Mouse (Mus musculus): ENCODE data around the gene Arpp21.
"Not testable (repeated sequence)": the region's sequence is repeated elsewhere in the genome, so short reads cannot be mapped to it uniquely, and the experiment has no call there.

Gene Arpp21

DNA sequence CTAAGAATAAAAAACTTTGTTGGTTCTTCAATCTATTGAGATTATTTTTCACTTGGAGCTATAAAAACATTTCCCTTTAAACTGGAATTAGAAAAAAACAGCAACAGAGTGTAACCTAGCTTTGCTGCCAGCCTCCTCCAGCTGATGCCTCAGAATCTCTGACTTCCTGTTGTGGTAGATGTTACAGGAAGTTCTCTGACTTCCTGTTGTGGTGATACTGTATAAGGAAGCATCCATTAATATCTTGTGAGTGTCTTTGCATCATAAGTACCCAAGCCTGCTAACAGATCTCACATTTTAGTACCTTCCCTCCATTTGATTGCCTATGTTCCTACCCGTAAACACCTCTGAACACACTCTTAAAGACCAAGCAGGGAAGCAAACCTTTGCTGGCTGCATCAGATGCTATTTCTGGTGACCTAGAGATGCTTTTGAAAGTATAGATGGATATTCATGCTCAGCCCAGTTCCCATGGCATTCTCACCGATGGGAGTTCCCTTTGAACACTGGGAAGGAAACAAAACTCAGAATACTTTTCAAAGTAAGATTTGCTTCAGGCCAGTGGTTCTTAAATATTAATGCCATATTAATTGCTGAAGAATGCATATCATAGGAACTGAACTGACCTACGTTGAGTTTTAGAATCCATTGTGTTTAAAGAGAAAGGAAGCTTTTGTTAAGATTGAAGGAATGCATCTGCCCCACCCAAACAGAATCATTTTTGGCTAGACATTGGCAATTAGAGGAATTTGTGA is 134.7 kb downstream of the Arpp21 start:
- no peak for DNase-seq

DNA sequence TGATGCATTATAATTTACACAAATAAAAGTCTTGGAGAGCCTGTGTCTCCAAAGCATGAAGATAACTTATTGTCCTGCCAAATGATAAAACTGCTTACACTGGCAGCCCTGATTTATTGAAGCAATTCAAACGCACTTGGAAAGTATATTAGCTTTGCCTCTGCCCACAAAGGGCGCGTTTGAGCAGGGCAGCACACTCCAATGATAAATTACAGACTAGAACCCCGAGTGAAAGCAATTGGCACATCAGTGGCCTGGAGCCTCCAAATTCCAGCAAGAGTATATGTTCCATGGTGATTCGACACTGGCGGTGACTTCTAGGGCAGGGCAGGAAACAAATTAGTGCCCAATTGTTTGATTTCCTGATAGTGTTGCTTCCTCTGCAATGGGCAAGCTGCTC is 137.5 kb downstream of the Arpp21 start:
- no peak for DNase-seq

DNA sequence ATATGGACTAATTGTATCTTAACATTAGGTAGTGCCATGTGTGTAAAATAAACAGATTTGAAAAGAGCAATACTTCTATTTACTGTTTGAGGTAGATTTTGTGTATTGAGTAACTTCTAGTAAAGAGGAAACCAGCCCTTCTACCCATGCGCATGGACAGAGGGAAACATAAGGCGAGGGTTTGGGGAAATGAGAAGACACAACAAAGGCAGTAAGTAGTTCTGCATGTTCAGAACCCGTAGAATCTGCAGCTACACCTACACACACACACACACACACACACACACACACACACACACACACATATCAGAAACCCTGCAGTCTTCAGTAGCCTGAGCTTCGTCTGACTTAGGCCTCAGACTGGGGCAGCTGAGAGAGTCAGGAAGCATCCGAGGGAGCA is 140.0 kb downstream of the Arpp21 start:
- no peak for DNase-seq

DNA sequence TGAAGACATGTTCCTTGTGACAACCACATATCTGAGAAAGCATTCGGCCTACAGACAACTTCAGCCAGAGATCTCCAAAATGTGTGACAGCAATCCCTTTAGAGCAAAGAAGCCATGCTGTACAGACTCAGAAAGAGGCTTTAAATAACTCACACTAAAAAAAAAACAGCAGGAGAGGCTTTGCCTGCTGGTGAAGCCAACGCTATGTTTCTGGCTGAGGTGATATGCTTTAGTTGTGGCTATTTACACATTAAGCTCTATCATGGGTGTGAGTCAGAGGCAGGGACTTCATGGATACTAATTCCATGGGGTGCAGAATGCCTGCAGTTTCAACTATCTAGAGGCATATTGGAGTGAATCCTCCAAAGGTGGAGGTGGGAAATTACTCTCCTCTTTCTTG is 140.5 kb downstream of the Arpp21 start:
- no peak for DNase-seq

DNA sequence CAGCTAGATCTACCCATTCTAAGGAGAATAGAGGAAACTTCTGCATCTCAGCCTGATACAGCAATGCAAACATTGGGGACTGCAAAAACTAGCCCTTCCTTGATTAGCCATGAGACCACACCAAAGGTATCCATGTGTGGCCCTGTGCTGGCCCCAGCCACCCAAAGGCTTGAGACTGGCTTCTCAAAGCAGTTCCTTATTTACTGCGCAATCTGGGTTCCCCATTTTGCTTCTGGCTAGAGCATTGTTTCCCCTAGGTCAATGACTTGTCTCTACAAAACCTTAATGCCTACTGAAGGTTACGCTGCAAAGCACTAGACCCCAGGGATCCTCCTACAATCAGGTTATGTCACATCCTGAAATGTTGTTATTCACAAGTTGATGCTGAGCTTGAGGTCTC is 156.8 kb downstream of the Arpp21 start:
- no peak for DNase-seq

DNA sequence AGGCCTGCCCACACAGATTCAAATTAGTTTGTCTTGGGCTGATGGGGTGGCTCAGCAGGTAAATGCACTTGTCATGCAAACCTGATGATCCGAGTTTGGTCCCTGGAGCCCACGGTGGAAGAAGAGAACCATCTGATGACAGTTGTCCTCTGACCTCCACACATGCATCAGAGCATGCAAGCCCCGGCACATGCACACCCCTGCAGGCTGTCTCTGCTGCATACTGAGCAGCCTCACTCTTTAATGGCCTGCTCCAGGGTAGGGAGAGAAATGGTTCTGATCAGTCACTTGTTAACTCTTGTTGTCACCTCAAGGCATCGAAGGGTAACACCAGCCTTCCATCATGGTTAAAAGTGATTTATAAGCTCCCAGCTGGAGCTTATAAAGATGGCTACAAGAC is 157.3 kb downstream of the Arpp21 start:
- DNase-seq, result no peak

DNA sequence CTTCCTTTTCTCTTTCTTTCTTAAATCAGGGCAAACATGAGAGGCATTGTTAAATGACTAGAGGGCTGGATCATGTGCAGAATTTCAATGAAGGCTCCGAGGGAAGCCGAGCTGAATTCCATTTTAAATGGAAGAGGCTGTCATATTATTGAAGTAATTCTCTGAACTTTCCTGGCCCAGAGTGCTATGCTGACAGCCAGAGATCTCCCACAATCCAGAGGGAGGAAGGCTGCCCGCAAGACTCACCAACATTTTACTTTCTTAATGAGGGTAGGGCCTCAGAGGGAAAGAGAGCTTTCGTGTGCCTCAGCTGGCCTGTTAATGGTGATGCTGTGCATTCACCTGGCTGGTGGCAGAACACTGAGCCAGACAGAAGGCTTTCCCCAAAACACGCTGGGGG is 160.5 kb downstream of the Arpp21 start:
- no peak for DNase-seq

DNA sequence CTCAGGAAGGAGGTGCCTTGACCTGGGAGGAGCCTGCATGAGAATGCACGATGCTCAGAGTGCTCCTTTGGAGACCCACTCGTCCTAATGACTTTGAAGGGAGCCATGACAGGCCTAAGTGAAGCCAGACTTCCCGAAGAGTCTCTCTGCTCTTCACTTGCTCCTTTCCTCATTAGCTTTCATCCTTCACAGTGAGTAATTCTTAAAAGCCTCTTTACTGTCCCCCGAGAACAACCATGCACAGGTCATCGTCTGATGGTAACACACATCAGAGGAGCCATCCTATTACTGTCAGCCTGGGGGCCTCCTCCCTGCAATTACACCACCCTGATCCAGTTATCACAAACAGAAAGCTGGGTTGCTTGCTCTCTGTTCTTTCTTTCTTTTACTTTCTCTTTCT is 160.9 kb downstream of the Arpp21 start:
- DNase-seq, result no peak

DNA sequence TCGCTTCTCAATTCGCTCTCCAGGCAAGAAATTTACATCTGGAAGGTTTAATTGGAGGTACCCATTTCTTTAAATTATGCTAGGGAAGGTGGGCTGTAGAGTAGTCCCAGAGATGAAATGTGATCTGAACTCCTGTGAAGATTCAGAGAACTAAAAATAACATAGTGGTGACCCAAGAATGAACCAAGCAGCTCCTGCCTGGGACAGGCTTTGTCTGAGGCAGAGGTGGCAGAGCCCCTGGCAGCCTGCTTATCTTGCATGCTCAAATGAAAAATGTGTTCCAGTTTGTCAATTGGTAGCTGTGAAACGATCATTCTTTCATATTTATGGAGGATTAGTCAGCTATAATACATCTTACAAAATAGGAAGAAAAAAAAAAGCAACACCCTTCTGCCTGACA is 164.4 kb downstream of the Arpp21 start:
- no peak for DNase-seq

DNA sequence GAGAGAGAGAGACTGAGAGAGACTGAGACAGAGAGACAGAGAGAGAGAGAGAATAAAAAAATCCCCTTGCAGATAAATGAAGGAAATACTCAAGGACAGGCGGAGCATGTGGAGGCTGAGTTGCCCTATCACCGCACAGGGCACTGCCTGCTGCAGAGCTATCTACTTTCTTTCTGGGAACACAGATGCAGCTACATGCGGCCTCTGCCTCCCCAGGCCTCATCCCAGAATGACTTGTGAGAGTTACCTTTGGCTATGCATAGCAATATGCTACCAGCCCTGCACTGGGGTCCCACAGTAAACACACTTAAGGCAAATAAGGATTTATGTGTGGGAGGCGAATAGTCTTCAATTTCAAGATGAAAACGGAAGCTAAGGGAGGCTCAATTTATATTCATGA is 164.8 kb downstream of the Arpp21 start:
- no peak for DNase-seq

DNA sequence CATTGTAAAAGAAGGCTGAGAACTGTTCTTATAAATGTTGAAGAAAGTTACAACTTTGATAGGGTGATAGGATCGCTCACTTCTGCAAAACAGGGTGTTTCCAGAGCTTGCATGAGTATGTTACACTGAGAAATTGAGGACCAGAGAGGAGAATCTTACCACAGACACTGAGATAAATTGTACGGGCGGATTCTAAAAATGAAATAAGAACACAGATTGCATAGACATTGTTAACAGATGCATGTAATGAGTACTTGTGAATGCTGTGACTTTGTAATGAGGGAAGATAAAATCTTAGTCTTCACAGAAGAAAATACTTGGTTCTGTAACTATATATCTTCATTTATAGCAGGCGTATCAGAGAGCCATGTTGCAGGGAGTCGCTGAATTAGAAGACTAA is 167.5 kb downstream of the Arpp21 start:
- no peak for DNase-seq

DNA sequence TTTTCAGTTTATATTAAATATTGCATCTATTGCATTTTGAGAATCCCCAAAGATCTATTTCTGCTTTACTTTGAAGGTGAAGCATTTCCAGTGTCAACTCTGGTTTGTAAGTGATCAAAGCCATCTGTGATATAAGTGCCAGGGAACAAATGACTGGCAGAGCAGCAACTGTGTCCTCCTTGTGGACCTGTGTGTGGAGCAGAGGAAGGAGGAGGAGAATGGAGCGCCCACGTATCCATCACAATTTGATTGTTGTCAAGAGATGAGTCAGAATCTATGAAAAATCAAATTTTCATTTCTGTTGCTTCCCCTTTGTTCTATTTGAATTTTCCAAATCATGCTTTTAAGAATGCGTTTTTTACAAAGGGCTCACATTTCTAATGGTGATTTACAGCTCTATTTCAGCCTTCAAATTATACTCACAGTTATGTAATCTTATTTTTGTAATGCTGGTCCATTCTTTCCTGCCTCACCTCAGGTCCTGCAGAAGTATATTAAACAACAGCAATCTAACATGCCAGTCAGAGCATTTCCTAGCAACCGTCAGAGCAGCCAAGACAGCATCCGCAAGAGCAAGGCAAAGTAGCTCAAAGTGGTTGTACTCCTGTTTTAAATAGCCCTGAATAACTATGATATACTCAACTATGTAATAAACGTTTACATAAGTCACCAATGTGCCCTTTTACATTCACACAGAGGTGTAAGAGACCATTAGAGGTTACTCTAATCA is 174.9 kb downstream of the Arpp21 start:
- DNase-seq, result no peak

DNA sequence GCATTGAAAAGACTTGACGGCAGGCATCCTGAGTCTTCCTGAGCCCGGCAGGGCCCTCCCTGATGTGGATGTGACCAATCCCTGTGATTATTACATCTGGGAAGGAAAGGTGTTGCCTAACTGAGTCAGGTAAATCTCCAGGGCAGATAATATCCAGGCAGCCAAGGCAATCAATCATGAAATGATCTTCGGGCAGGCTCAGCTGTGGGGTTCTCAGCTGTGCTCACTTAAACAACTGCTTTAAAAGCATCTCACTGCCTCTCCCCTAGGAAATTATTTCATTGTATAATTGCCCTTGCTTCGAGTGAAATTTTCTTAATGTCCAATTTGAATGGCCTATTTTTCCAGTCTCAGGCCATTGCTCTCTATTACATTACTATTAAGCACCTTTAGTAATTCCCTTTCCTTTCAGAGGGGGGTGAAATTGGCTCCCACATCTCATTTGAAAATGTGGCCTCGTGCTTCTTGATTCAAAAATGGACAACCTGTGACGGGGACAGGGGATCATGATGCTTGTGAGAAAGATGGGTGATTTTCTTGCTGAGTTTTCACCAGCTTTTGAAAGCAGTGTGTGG is 180.8 kb downstream of the Arpp21 start:
- no peak for DNase-seq

DNA sequence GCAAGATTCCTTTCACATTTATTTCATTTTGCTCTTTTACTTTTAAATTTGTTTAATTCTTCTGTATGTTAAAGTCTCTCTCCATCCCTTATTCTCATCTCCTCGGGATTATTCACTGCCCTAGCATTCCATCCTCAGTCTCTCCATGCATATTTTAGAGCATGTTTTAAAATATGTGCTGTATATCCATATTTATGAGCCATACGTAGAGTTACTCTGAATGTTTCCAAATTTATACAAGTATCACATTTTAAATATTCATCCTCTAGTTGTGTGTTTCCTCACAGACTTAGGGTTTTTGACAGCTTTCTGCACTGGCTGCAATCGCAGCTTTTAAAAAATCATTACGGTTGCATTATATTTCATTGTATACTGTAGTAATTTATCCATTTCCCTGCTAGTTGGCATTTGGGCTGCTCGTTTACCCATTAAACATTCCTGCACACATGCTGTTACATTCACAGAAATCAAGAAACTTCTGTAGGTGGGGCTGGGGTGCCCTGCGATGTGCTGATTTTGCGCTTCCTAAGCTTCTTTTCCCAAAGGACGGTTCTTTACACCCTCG is 187.8 kb downstream of the Arpp21 start:
- DNase-seq, result no peak

DNA sequence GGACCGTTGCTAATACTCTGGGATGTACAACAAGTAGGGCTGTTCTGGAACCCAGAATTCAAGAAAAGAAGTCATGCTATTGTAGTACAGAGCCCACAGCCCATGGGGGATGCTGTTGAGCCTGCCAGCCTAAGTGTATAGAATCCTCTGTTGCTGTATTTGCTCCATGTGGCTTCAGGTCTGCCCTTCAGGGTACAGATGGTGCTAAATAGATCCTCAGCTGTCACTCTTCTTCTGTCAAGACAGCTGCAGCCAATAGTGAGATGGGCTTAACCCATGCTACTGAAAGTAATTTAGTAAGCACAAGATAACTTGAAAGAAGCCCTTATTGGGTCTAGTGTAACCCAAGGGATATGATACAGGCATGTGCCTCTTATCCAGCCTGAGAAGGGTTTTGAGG is 195.2 kb downstream of the Arpp21 start:
- no peak for DNase-seq

DNA sequence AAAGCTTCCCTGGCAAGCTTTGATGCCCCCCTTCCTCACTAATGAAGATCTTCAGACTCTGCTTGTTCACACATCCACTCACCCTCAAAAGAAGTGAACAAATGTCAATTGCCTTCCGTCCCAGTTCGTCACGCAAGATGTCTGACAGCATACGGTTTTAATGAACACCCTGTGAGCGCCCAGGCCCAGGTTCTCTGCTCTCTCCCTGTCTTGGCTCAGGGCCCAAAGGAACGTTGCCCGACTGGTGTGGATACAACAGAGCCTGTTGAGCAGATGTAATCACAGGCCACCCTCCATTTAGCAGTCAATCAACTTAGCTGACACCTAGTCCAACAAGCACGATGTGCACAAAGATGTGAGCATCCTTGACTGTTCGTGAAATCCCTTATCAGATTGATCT is 198.0 kb downstream of the Arpp21 start:
- DNase-seq, result no peak

DNA sequence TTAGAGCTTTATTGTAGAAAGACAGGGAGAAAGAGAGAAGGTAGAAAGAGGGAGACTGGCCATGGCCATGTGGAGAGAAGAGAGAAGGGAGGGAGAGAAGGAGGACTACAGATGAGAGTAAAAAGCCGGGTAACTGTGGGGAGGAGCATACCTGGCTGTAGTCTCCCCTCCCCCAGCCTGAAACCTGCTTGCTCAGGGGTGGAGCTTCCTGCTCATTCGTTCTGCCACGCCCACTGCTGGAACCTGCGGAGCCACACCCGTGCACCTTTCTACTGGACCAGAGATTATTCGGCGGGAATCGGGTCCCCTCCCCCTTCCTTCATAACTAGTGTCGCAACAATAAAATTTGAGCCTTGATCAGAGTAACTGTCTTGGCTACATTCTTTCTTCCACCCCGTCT is 201.9 kb downstream of the Arpp21 start:
- DNase-seq, result not testable (repeated sequence)

DNA sequence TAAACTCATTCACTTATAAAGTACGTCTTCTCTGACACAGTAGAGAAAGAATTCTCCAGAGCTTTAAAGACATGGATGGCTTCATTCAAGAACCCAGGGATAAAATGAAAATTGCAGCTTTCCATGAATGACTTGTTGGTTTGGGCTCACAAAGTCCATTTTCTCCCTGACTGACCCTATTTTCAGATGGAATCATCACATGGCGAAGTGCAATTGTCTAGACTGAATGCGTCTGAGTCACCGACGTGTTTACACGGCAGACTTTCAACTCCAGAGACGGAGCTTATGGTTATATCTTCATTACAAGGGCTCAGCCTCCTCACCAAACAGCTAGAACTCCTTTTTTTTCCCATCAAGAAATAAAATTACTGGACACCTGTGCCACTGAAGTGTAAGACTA is 203.6 kb downstream of the Arpp21 start:
- no peak for DNase-seq

DNA sequence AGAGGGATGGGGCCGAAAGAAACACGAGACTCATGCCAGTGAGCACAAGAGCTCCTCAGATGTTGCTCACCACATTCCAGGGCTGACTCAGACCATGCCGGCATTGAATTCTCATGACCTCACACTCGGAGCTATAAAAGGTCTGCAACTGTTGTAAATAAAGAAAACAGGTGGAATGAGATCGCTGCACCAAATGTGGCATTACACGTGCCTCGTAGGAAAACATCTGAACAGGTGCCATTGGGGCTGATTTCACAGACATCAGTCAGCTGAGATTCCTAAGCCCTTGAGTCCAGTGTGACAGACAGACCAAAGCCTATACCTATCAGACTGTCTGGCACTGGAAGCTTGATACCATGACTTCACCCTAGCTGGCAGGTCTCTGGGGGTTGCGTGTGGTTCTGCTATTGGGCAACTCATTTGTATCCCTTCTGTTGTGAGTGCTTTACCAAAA is 212.1 kb downstream of the Arpp21 start:
- no peak for DNase-seq

DNA sequence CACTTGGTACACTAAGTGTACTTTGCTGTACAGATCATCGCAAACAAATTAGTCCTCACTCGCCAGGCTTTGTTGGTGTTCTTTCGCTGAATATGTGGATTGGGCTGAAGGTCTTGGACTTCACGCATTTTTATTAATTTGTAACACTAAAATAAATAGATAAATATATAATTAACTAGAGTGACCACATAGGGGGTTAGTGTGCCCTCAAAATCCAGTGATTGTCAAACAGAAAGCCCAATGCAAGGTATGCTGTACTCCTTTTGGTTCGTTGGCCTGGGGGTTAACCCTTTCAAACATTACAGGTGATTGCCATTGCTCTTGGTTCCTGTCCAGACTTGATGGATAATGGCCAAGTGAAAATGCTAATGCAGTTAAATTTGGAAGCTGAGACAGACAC is 212.6 kb downstream of the Arpp21 start:
- DNase-seq, result no peak

Measured in cerebellum, adult 11-12 months (tissue).